Mouse (Mus musculus) mature B cell (primary cell): ENCODE data around the gene 5730522E02Rik.
"Not testable (repeated sequence)": the region's sequence is repeated elsewhere in the genome, so short reads cannot be mapped to it uniquely, and the experiment has no call there.

Experiments used
- in situ Hi-C: fragments of 300-500 bp; cut with MboI; formaldehyde crosslinking; loops from 2 replicates; pipeline ENCODE4 v1.14.3; 2019

5730522E02Rik gene

DNA sequence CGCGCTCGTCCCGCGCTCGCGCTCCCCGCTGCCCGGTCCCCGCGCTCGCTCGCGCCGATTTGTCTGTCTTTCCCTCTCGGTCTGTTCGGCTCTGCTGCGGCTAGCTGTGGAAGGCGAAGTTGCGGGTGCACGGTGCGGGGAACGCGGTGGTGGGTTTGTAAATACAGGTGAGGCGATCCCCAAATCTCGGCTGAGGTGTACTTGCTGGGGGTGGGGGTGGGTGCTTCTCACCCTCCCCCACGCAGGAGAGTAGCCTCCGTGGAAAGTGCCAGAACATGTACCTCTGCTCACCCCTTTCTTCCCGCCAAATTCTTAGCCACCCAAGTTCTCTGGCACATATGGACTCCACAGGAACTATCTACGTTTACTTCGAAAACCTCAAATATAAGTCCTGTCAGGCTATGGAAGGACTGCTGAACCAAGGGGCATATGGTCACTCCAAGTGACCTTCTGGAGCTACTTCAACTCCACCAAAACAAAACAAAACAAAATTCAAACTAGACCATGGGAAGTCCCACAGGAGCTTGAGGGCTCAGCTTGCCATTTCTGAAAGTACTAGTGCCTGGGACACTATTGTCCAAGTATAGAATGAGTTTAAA lies at the start of gene 5730522E02Rik:
Gene 5730522E02Rik, minus strand, starts transcription at position 182 of the 599 bp plus-strand sequence.
- in situ Hi-C loops: no loop called here

- in situ Hi-C loops: no loop called here
Observed at GRCm38 (mm10) chr11:26236540-26236939, 26.0 kb upstream of the 5730522E02Rik start.

- in situ Hi-C loops: no loop called here
Observed at GRCm38 (mm10) chr11:26229895-26230294, 19.3 kb upstream of the 5730522E02Rik start.

GRCm38 (mm10) chr11:26213643-26214042 lies 3.1 kb upstream of the 5730522E02Rik start:
- in situ Hi-C loops: not testable (repeated sequence)

DNA sequence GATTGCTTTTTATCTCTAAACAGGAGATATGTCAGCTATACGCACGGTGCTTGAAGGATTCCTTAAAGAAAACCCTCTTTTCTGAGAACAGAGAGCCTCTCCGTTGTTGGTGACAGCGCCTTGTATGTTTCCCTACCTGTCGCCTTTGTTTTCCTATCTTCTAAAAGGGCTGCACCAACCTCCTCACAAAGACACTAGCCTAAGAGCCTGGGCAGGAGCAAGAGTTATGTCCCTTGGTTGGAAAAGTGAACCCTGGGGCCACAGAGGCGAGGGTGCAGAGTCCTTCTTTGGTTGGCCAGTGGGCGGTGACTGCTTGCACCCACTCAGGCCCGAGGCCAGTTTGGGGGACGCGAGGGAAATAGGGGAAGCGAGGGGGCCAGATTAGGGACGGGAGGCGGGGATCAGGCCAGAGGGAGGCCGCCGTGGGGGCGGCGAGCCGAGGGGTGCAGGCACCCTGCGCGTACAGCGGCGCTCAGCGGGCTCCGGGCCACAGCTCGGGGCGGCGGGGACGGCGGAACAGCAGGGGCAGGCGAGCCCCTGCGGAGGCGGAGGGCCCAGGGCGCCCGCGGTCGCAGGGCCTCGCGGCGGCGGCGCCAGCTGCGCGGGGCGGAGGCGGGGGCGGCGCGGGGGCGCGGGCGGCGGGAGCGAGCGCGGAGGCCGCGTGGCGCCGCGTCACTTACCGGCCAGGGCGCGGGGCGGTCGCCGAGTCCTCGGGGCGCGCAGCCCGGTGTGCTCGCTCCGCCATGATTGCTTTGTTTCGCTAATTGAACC lies 567 bp downstream of the 5730522E02Rik start:
- in situ Hi-C loops: no loop called here

- in situ Hi-C loops: no loop called here
Observed at GRCm38 (mm10) chr11:26203466-26203865, 7.1 kb downstream of the 5730522E02Rik start.

GRCm38 (mm10) chr11:26202842-26203241 lies 7.7 kb downstream of the 5730522E02Rik start:
- in situ Hi-C loops: no loop called here

DNA sequence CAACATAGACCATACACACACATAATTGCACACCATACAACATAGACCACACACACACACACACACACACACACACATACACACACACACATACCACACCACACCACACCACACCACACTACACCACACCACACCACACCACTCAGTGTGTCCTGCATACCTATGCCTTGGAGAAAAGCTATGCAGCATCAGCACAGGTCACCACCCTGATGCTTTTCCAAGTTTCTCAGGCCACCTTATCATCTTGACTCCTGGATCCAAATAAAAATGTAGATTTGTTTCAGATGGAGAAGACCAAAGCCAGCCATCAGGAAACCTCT lies 8.8 kb downstream of the 5730522E02Rik start:
- in situ Hi-C loops: no loop called here

DNA sequence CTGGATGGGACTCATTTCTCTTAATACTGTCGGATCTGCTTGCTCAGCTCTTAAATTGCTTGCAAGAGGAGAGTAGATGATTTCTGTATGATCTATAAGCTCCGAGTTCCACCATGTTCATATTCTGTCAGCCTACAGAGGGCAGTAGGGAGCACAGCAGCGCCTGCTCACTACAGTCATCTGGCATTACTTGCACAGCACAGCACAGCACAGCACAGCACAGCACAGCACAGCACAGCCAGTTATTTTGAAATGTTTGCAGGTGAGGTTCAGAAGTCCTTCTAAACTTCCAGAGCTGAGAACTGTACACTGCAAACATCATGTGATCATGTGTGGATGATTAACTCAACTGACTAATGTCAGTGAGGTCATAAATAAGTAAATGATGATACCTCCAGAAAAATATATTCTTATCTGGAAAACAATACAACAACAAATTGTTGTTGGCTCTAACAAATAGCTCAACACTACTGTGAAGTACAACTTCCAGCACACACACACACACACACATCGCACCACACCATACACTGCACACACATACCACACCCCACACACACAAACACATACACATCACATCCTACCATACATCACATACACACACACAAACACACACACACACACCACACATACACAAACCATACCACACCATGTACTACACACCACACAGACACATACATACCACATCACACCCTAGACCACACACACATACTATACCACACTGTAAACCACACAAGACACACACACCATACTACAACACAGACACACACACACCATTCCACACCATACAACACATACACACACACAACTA lies 9.4 kb downstream of the 5730522E02Rik start:
- in situ Hi-C loops: no loop called here

GRCm38 (mm10) chr11:26195468-26195867 lies 15.1 kb downstream of the 5730522E02Rik start:
- in situ Hi-C loops: no loop called here

DNA sequence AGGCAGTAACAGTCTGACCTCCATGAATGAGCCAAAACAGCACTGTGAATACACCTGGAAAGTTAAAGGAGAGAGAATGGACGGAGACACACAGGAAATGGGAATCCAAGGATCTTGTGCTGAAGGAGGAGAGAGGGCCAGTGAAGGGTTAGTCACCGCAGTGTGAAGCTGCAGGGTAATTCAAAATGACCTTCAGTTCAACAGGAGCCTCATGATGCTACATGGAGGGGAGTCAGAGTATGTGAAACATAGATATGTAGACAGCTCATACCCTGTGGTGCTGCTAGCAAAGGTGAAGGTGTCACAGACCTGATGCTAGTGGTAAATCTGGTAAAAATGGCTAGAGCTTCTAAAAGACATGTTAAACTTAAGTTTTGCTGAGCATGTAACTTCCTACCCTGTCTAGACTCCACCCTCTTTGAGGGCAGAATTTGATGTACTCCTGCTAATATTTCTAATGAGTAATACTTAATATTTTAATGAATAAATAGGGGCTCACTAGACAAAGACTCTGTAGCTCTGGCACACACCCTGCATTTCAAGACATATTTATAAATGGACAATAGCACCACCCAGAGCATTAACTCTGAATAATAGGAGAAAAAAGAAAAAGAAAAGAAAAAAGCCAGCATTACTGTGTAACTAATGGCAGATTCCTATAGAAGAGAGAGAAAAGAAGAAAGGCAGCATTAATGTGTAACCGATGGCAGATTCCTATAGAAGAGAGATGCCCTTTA lies 23.2 kb downstream of the 5730522E02Rik start:
- in situ Hi-C loops: no loop called here

DNA sequence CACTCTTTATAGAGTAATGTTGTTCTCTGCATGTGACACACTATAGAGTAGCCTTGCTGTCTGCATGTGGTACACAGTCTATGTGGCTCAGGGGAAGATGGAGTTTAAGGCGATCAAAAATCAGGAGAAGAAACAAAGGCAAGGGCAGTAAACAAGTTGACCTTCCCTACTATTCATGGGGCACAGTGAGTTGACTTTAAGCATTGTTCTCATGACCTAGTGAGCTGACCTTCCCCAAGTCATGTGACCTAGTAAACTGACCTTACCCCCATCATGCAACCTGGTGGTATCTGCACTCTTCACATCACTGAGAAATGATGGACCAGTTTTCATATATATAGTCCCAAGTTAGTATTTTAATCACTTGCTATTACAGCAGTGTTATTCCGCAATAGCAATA lies 40.0 kb downstream of the 5730522E02Rik start:
- in situ Hi-C loops: no loop called here

DNA sequence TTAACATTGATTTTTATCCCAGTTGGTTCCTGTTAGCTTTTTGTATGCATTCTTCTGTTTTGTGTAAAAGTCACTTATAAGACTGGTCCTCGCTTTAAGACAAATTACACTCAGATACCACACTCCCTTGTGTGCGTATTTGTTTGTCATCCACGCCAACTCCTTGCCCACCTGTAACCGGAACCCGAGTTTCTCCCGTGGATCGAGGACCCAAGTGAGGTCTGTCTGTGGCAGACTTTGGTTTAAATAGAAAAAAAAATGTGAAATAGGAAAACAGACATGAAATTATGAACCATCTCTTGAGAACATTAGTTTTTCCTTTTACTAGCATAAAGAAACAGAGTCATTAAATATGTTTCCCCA lies 43.0 kb downstream of the 5730522E02Rik start:
- in situ Hi-C loops: no loop called here

- in situ Hi-C loops: no loop called here
Observed at GRCm38 (mm10) chr11:26166966-26167608, 43.5 kb downstream of the 5730522E02Rik start.

DNA sequence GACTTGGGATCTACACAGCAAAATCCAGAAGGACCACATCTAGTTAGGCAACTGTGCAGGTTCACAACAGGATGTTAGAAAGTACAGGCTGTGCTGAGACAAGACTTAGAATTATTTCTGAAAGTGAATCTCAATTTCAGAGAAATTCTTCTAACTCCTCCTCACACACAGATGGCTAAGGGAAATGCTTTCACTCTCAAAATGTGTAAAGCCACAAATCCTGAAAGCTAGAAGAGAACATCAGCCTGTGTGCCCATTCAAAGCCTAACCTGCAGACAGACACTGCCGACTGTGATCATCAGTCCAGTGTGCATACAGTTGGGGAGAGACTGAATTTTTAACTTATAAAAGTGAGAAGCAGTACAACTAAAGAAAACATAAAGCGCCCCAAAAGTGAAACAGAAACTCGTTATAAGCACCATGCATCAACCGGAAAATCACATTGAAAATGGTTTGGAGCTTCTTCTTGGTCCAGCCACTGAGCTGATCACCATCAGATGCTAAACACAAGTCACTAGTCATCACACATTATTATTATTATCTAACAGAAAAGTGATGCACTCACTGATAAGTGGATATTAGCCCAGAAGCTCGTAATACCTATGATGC lies 45.8 kb downstream of the 5730522E02Rik start:
- in situ Hi-C loops: no loop called here

- in situ Hi-C loops: no loop called here
Observed at GRCm38 (mm10) chr11:26161354-26161753, 49.2 kb downstream of the 5730522E02Rik start.

- in situ Hi-C loops: no loop called here
Observed at GRCm38 (mm10) chr11:26159033-26159432, 51.5 kb downstream of the 5730522E02Rik start.

- in situ Hi-C loops: no loop called here
Observed at GRCm38 (mm10) chr11:26140024-26140423, 70.5 kb downstream of the 5730522E02Rik start.

DNA sequence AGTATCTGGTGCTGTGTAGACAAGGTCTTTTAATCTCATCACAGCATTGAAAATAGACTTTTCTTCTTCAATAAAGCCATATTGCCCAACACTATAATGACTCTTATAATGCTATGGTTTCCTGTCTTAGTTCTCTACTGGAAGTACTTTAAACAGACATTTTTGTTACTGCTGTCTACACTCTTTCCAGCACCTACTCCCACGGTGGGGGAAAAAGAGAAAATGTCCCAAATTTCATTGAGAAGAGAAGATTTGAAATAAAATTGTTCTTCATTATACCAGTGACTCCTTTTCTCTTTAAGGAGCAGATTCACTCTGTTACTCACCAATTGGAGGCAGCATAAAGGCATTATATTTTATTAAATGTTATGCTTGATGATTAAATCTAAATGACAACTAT lies 72.5 kb downstream of the 5730522E02Rik start:
- in situ Hi-C loops: no loop called here

GRCm38 (mm10) chr11:26130911-26131310 lies 79.7 kb downstream of the 5730522E02Rik start:
- in situ Hi-C loops: no loop called here

DNA sequence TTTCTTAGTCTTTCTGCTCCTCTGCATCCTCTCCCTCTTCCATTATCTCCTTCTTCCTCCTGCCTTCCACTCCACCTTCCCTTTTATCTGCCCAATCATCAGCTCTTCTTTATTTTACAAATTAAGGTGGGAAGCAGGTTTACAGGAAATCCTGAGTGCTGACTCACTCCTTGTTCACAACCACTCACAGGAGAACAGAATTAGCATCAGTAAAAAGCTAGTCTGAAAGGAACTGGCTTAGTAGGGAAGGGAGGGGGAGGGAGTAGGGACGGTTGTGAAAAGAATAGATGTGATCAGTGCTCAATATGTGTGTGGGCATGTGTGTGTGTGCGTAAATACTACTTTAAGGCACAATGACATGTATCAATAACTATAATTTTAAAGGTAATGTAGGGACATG lies 81.5 kb downstream of the 5730522E02Rik start:
- in situ Hi-C loops: no loop called here
